Mouse (Mus musculus): ENCODE measurements around the gene Cep57l1.

DNA sequence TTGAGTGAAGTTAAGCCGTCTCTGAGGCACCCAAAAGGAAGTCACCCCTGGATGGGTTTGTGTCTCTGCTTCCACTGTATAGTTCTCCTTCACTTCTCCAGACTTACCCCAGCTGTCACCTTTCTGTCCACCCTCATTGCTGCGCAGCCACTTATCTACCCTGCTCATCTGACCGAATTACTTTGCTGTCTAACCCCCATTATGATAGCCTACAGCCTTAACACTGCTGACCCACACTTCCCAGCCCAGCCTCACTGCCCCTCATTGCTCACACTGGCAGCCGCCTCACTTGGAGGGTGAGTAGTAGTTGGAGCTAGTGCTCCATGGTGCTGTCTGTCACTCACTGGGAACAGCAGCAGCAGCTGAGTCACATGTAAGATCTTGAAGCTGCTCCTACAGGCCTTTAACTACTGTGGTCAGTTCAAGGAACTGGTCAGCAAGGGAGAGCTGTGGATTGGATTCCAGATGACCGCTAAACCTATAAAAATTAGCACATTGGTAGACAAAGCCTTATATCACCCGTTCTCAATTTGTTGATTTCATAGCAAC, 4.7 kb upstream of the Cep57l1 start:
- no peak for TF ChIP-seq CTCF (IDR thresholded peaks at IDR 0.05)
- no peak for TF ChIP-seq EP300 (IDR thresholded peaks at IDR 0.05)

Measured in lung, postnatal 0 days (tissue).